Mouse (Mus musculus) cerebellum, adult 2 months (tissue): ENCODE data around the gene Peg3. TPM values are rescaled to one million over a fixed set of nuclear protein-coding genes. Genes with fewer than 3 reads are reported as not detected.

Source experiments
- DNase-seq, 2 experiments: peaks; one replicate each; pipeline ENCODE4 v3.0.0; 2021
- H3K27ac ChIP-seq: fragments of 200-500 bp; 2 replicates; pipeline ENCODE4 v1.5.1; 2012; ENCODE audit warnings: low read length, control low read depth, inconsistent platforms; ENCODE audit not compliant: insufficient read depth
- H3K27me3 ChIP-seq: fragments of 200-500 bp; 2 replicates; pipeline ENCODE4 v1.6.1; 2012; ENCODE audit warnings: inconsistent platforms, mild to moderate bottlenecking, low read length, moderate library complexity; ENCODE audit not compliant: control insufficient read depth, insufficient read depth
- H3K4me1 ChIP-seq: fragments of 200-500 bp; 2 replicates; pipeline ENCODE4 v1.6.1; 2011; ENCODE audit warnings: low read length; ENCODE audit not compliant: control insufficient read depth, insufficient read depth
- H3K4me3 ChIP-seq: fragments of 200-500 bp; replicated peaks from 2 replicates; pipeline ENCODE3; 2011; ENCODE audit warnings: mild to moderate bottlenecking, low read depth, low read length, control low read depth; ENCODE audit not compliant: insufficient read depth
- CTCF ChIP-seq: fragments of 200-500 bp; IDR thresholded peaks from 2 replicates; pipeline ENCODE4 v1.5.1; 2011; ENCODE audit warnings: low read depth, mild to moderate bottlenecking, control low read depth, low read length, moderate library complexity, borderline replicate concordance; ENCODE audit not compliant: insufficient read depth
- POLR2A ChIP-seq: fragments of 200-500 bp; IDR thresholded peaks from 2 replicates; pipeline ENCODE4 v1.6.1; 2011; ENCODE audit warnings: low read length, control low read depth, borderline replicate concordance; ENCODE audit not compliant: insufficient read depth
- WGBS: fragments of 180-500 bp; shearing (Covaris S2); methylation state at CpG from one replicate; pipeline ENCODE4 v1.1.7; 2018; 5-methylcytosine and 5-hydroxymethylcytosine counted together
- polyA plus RNA-seq: library from polyadenylated mRNA; depleted of rRNA; stranded (reverse); fragments of >200 nt; gene quantifications from 2 replicates; pipeline ENCODE4 v1.2.3, GENCODE M21; 2012

Peg3 gene
- polyA plus RNA-seq, 1 experiment: 195 TPM

DNA sequence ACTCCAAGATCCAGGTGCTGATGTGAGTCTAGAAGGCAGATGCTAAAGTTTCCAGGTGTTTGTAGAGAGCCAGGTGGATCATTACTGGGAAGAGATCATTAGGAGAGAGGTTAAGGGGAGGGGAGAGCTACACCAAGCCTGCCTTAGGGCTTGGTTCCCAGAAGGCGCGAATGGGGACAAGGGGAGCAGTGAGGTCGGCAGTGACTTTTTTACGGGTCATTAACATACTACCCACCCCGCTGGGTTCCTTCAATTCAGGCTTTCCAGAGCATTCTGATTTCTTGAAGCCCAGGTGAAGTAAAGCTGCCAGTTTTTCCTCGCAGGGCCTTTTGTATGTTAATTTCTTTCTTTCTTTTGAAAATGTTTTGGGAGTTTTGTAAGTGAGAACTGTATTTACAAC lies 29.9 kb upstream of the Peg3 start:
- no peak for TF ChIP-seq CTCF
- no peak for TF ChIP-seq POLR2A
- Histone ChIP-seq H3K4me3 (no peak overlapping the region), H3K4me1 (no peaks in the 10 kb centered on the region), H3K27me3 (no peaks in the 10 kb centered on the region), H3K27ac (no peak overlapping the region)
- DNase-seq: no peak
- 42% methylated on average over 6 of the region's 6 CpGs for WGBS

DNA sequence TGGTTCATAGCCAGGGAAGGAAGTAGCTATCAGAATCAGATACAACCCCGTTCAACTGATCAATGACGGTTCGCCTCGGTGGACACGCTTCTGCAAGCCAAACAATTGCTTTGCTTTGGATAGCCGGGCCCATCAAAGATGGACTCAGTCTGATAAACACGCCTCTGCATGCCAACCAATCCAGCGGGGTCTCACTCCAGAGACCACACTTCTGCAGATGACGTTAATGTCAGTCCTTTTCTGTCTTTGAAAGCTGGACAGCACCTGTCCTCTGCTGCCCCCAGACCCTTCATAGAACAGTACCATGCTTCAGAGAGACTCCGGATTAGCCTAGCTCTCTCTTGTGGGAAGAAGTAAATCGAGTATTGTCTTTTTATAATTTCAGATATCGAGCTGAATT lies 29.5 kb upstream of the Peg3 start:
- Histone ChIP-seq H3K27me3 (no peaks in the 10 kb centered on the region), H3K27ac (no peak overlapping the region), H3K4me3 (no peak overlapping the region), H3K4me1 (no peaks in the 10 kb centered on the region)
- 64% methylated on average over 12 of the region's 12 CpGs for WGBS
- no peak for DNase-seq
- TF ChIP-seq CTCF (no peak), POLR2A (no peak)

DNA sequence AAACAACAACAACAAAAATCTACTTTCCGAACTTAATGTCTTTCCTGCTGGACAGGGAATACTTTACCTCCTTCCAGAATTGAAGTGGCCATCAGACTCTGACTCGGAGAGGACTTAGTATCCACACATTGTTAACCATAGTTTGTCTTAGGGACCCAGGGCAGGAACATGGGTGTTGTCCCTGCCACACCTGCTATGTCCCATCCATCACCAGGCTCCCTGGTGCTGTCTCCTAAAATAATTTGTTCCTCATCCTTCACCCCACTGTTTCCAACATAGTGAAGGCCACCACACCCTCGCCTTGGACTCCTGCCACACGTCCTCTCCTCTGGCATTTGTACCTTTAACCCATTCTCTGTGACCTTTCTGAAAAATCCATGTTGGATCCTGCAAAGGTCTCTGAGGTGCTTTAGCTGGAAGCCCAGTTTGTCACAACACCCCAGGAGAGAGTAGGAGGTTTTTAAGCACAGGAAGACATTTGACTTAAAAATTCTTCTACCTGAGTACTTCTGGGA lies 26.6 kb upstream of the Peg3 start:
- H3K4me1 ChIP-seq: no peaks in the 10 kb centered on the region
- DNase-seq: no peak
- H3K27ac ChIP-seq: no peak overlapping the region
- H3K4me3 ChIP-seq: no peak overlapping the region
- 76% methylated on average over 4 of the region's 4 CpGs for WGBS
- TF ChIP-seq CTCF (no peak), POLR2A (no peak)
- no peaks in the 10 kb centered on the region for H3K27me3 ChIP-seq

DNA sequence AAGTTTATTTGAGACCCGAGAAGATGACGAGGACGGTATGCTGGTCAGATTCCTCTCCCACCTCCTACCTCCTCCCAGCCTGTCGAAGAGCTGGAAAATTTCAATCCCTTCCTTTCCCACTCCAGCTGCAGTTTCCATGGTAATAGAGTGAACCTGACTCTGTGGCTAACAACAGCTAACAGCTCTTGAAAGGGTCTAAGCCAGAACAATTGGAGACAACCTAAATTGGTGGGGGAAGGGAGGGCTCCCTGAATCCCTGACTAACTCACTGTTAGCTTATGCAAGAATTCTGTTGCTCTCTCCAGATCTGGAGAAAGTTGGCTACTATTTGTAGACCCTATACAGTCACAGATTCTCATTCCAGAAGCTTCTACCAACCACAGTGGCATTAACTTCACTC lies 23.2 kb upstream of the Peg3 start:
- DNase-seq: no peak
- Histone ChIP-seq H3K27me3 (no peaks in the 10 kb centered on the region), H3K4me3 (no peak overlapping the region), H3K4me1 (no peaks in the 10 kb centered on the region), H3K27ac (no peak overlapping the region)
- 58% methylated on average over 4 of the region's 4 CpGs for WGBS
- TF ChIP-seq POLR2A: no peak
- no peak for TF ChIP-seq CTCF

DNA sequence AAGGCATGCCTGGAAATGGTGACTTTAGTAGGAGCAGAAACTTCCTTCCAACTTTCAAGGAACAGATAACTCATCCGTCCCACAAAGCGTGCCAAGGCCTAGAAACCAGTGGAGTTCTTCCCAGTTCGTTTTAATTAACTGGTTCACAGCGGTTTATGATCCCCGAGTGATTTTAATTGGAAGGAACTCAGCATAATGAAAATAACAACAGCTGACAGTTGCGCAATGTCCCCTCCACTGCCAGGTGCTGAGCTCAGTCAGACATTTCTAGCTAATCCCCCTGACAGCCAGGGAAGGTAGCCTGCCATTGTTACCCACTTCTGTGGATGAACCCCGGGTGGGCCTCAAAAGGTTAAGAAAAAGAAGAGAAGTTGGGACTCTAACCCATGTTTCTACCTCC lies 19.0 kb upstream of the Peg3 start:
- no peak for TF ChIP-seq POLR2A
- TF ChIP-seq CTCF: no peak
- DNase-seq: no peak
- no peaks in the 10 kb centered on the region for H3K4me1 ChIP-seq
- H3K27me3 ChIP-seq: no peaks in the 10 kb centered on the region
- no peak overlapping the region for H3K27ac ChIP-seq
- WGBS: 30% methylated on average over 7 of the region's 7 CpGs
- no peak overlapping the region for H3K4me3 ChIP-seq

DNA sequence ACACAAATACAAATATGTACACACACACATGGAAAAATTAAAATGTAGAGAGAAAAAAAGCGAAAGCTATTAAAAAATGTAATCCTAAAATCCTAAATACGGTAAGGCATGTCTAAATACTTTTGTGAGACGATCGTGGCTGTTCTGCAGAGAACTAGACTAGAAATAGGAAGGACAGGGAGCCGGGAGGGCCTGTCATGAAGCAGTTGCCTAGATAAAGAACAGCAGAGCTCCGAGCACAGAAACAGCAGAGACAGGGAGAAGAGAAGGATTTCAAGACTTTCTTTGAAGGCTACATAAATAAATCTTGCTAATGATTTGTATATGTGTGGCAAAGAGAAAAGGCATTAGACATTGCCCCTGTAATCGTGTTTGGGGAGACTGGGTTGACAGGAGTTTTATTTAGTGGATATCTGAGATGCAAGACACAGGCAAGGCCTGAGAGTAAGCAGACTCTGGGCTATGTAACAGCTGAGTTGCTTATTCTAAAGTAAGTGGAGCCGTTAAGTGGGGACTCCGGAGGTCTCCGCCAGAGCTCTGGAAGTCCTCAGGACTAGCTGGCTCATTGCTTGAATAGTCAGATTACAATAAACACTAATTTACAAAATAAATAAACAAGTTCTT lies 14.2 kb upstream of the Peg3 start:
- Histone ChIP-seq H3K4me1 (no peaks in the 10 kb centered on the region), H3K27me3 (no peaks in the 10 kb centered on the region), H3K4me3 (no peak overlapping the region), H3K27ac (no peak overlapping the region)
- DNase-seq: no peak
- WGBS: 87% methylated on average over 10 of the region's 10 CpGs
- no peak for TF ChIP-seq CTCF
- TF ChIP-seq POLR2A: no peak

DNA sequence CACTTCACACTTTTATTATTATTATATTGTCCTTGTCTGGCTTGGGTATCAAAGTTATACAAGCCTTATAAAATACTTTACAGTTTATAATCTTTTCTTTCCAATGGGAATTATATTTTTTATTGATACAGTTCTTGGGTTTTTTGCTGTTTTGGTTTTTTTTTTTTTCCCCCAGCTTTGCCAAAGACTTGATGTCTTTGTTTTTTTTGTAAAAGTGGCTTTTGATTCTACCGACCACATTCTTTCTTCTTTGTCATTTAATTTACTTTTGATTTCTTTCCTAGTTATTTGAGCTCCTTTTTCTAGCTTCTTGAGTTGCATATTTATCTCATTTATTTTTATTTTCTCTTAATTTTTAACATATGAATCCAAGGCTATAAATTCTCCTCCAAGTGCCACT lies 5.8 kb upstream of the Peg3 start:
- Histone ChIP-seq H3K4me1 (no peaks in the 10 kb centered on the region), H3K27me3 (no peaks in the 10 kb centered on the region), H3K4me3 (no peak overlapping the region), H3K27ac (no peak overlapping the region)
- 88% methylated on average over 1 of the region's 1 CpGs for WGBS
- TF ChIP-seq CTCF (no peak), POLR2A (no peak)
- no peak for DNase-seq

DNA sequence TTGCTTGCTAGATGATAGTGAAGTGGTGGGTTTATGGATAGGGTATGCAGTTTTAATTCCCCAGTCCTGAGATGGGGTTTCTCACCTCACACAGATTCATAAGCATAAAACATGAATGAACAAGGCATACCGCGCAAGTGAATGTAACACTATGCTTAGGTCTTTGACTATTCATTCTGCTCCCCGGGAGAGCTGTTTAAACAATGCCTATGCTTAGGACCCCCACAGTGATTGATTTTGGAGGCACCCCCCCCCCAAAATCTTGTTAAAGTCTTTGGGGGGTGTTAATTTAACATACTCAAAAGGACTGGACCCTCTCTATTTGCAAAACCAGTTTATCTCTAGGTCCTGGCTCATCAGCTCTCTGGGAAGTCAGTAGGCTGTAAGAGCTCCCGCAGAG lies 1.7 kb upstream of the Peg3 start:
- Histone ChIP-seq H3K4me1 (no peaks in the 10 kb centered on the region), H3K4me3 (peak overlapping the region; percentile 26), H3K27me3 (no peaks in the 10 kb centered on the region), H3K27ac (no peak overlapping the region)
- no peak for TF ChIP-seq CTCF
- no peak for TF ChIP-seq POLR2A
- 32% methylated on average over 4 of the region's 4 CpGs for WGBS
- DNase-seq: no peak
